Mouse (Mus musculus) hindbrain, embryonic 15.5 days (tissue): ENCODE measurements at regions not wholly inside any gene's neighbourhood (a gene's known extent, or its start where the extent isn't known, plus 50 kb on each side); places are given as distances from the start of the nearest gene placed in this dataset.

ENCODE experiments used
- ATAC-seq: fragments of 200-750 bp; cut with Nextera tagmentation; 2 replicates; pipeline ENCODE4 v1.8.0; 2017; ENCODE audit warnings: low read depth, moderate number of reproducible peaks, moderate TSS enrichment; ENCODE audit not compliant: low FRiP score
- H3K27ac ChIP-seq: fragments of 300-500 bp; sonication (generic); replicated peaks from 2 replicates; pipeline ENCODE4 v1.5.1; 2015; ENCODE audit warnings: mild to moderate bottlenecking, inconsistent platforms
- H3K27me3 ChIP-seq: fragments of 300-500 bp; sonication (generic); 2 replicates; pipeline ENCODE4 v1.6.1; 2015; ENCODE audit warnings: control low read depth, inconsistent platforms
- H3K36me3 ChIP-seq: fragments of 300-500 bp; sonication (generic); 2 replicates; pipeline ENCODE4 v1.6.1; 2015; ENCODE audit warnings: control low read depth, inconsistent platforms
- H3K4me1 ChIP-seq: fragments of 300-500 bp; sonication (generic); replicated peaks from 2 replicates; pipeline ENCODE4 v1.6.1; 2015; ENCODE audit warnings: control low read depth, inconsistent platforms
- H3K4me2 ChIP-seq: fragments of 300-500 bp; sonication (generic); 2 replicates; pipeline ENCODE4 v1.6.1; 2015; ENCODE audit warnings: moderate library complexity, mild to moderate bottlenecking, inconsistent platforms
- H3K4me3 ChIP-seq: fragments of 300-500 bp; sonication (generic); 2 replicates; pipeline ENCODE4 v1.5.1; 2015; ENCODE audit warnings: mild to moderate bottlenecking, inconsistent platforms
- H3K9ac ChIP-seq: fragments of 300-500 bp; sonication (generic); 2 replicates; pipeline ENCODE4 v1.6.1; 2015; ENCODE audit warnings: inconsistent platforms
- H3K9me3 ChIP-seq: fragments of 300-500 bp; sonication (generic); 2 replicates; pipeline ENCODE4 v1.6.1; 2016; ENCODE audit warnings: control low read depth, inconsistent platforms
- WGBS: fragments of 180-500 bp; shearing (Covaris S2); methylation state at CpG from one replicate; pipeline ENCODE4 v1.1.7; 2015; 5-methylcytosine and 5-hydroxymethylcytosine counted together

GRCm38 (mm10) chr12:39711807-39712206, 326.0 kb downstream of the Arl4a start:
- Histone ChIP-seq H3K27ac (no peak overlapping the region), H3K9me3 (no peaks in the 10 kb centered on the region), H3K36me3 (no peaks in the 10 kb centered on the region), H3K9ac (no peak overlapping the region), H3K4me3 (no peak overlapping the region), H3K27me3 (no peaks in the 10 kb centered on the region), H3K4me2 (no peak overlapping the region), H3K4me1 (peaks cover 4% of the 10 kb centered on the region)
- 81% methylated on average over 1 of the region's 1 CpGs for WGBS
- ATAC-seq = no peak

GRCm38 (mm10) chr12:39709850-39710249, 328.0 kb downstream of the Arl4a start:
- 86% methylated on average over 5 of the region's 5 CpGs for WGBS

GRCm38 (mm10) chr12:39697182-39697581, 340.6 kb downstream of the Arl4a start:
- H3K9me3 ChIP-seq = no peaks in the 10 kb centered on the region
- H3K36me3 ChIP-seq = no peaks in the 10 kb centered on the region
- H3K4me3 ChIP-seq = no peak overlapping the region
- no peaks in the 10 kb centered on the region for H3K27me3 ChIP-seq
- H3K27ac ChIP-seq = no peak overlapping the region
- no peak overlapping the region for H3K4me2 ChIP-seq
- no peaks in the 10 kb centered on the region for H3K4me1 ChIP-seq
- ATAC-seq = no peak
- WGBS = 69% methylated on average over 3 of the region's 3 CpGs
- no peak overlapping the region for H3K9ac ChIP-seq

More at GRCm38 (mm10) chr12:39709850-39710249, 328.0 kb downstream of the Arl4a start:
- ATAC-seq = no peak
- Histone ChIP-seq H3K9ac (no peak overlapping the region), H3K4me2 (no peak overlapping the region), H3K27me3 (no peaks in the 10 kb centered on the region), H3K36me3 (no peaks in the 10 kb centered on the region), H3K9me3 (no peaks in the 10 kb centered on the region), H3K4me3 (no peak overlapping the region), H3K27ac (no peak overlapping the region), H3K4me1 (no peaks in the 10 kb centered on the region)

- no peak overlapping the region for H3K4me2 ChIP-seq
- no peaks in the 10 kb centered on the region for H3K36me3 ChIP-seq
- H3K27me3 ChIP-seq = no peaks in the 10 kb centered on the region
- WGBS = 85% methylated on average over 1 of the region's 1 CpGs
- no peak overlapping the region for H3K9ac ChIP-seq
- H3K4me3 ChIP-seq = no peak overlapping the region
- no peak overlapping the region for H3K27ac ChIP-seq
- H3K9me3 ChIP-seq = no peaks in the 10 kb centered on the region
- H3K4me1 ChIP-seq = no peaks in the 10 kb centered on the region
- no peak for ATAC-seq
Observed at GRCm38 (mm10) chr12:39695322-39695721, 342.5 kb downstream of the Arl4a start.

- Histone ChIP-seq H3K4me3 (no peak overlapping the region), H3K27ac (no peak overlapping the region), H3K27me3 (no peaks in the 10 kb centered on the region), H3K9me3 (no peaks in the 10 kb centered on the region), H3K9ac (no peak overlapping the region), H3K4me2 (no peak overlapping the region), H3K36me3 (no peaks in the 10 kb centered on the region), H3K4me1 (no peaks in the 10 kb centered on the region)
- no peak for ATAC-seq
- WGBS = 33% methylated on average over 2 of the region's 2 CpGs
Observed at GRCm38 (mm10) chr12:39692043-39692442, 345.8 kb downstream of the Arl4a start.

- Histone ChIP-seq H3K27ac (no peak overlapping the region), H3K36me3 (no peaks in the 10 kb centered on the region), H3K9me3 (no peaks in the 10 kb centered on the region), H3K9ac (no peak overlapping the region), H3K4me3 (no peak overlapping the region), H3K4me2 (no peak overlapping the region), H3K27me3 (no peaks in the 10 kb centered on the region), H3K4me1 (no peaks in the 10 kb centered on the region)
- ATAC-seq = no peak
Observed at GRCm38 (mm10) chr12:39685399-39685798, 352.4 kb downstream of the Arl4a start.

- no peak for ATAC-seq
- H3K4me3 ChIP-seq = no peak overlapping the region
- WGBS = 55% methylated on average over 1 of the region's 1 CpGs
Observed at GRCm38 (mm10) chr12:39682121-39682520, 355.7 kb downstream of the Arl4a start.

GRCm38 (mm10) chr12:39675608-39676007, 362.2 kb downstream of the Arl4a start:
- 93% methylated on average over 2 of the region's 2 CpGs for WGBS
- no peak overlapping the region for H3K9ac ChIP-seq
- H3K27ac ChIP-seq = no peak overlapping the region
- H3K27me3 ChIP-seq = no peaks in the 10 kb centered on the region
- H3K4me3 ChIP-seq = no peak overlapping the region
- H3K4me1 ChIP-seq = no peaks in the 10 kb centered on the region
- no peaks in the 10 kb centered on the region for H3K36me3 ChIP-seq
- no peaks in the 10 kb centered on the region for H3K9me3 ChIP-seq
- H3K4me2 ChIP-seq = no peak overlapping the region
- no peak for ATAC-seq

More at GRCm38 (mm10) chr12:39682121-39682520, 355.7 kb downstream of the Arl4a start:
- H3K27ac ChIP-seq = no peak overlapping the region
- H3K4me2 ChIP-seq = no peak overlapping the region
- no peaks in the 10 kb centered on the region for H3K36me3 ChIP-seq
- H3K9ac ChIP-seq = no peak overlapping the region
- no peaks in the 10 kb centered on the region for H3K9me3 ChIP-seq
- H3K27me3 ChIP-seq = no peaks in the 10 kb centered on the region
- no peaks in the 10 kb centered on the region for H3K4me1 ChIP-seq

- H3K9ac ChIP-seq = no peak overlapping the region
- H3K9me3 ChIP-seq = no peaks in the 10 kb centered on the region
- no peaks in the 10 kb centered on the region for H3K27me3 ChIP-seq
- ATAC-seq = no peak
- H3K36me3 ChIP-seq = no peaks in the 10 kb centered on the region
- WGBS = 23% methylated on average over 2 of the region's 2 CpGs
- no peak overlapping the region for H3K4me3 ChIP-seq
- H3K4me1 ChIP-seq = no peaks in the 10 kb centered on the region
- no peak overlapping the region for H3K27ac ChIP-seq
- no peak overlapping the region for H3K4me2 ChIP-seq
Observed at GRCm38 (mm10) chr12:39667701-39668100, 370.1 kb downstream of the Arl4a start.

- H3K9me3 ChIP-seq = no peaks in the 10 kb centered on the region
- no peak overlapping the region for H3K9ac ChIP-seq
- ATAC-seq = peak; percentile 80; the same call in 1 of the 2 replicates
- H3K4me2 ChIP-seq = no peak overlapping the region
- WGBS = 16% methylated on average over 4 of the region's 4 CpGs
- no peaks in the 10 kb centered on the region for H3K4me1 ChIP-seq
- H3K27ac ChIP-seq = no peak overlapping the region
- H3K4me3 ChIP-seq = no peak overlapping the region
- no peaks in the 10 kb centered on the region for H3K36me3 ChIP-seq
- H3K27me3 ChIP-seq = no peaks in the 10 kb centered on the region
Observed at GRCm38 (mm10) chr12:39665448-39665847, 372.4 kb downstream of the Arl4a start.

GRCm38 (mm10) chr12:39660420-39660819, 377.4 kb downstream of the Arl4a start:
- H3K4me3 ChIP-seq = no peak overlapping the region
- no peak overlapping the region for H3K27ac ChIP-seq
- ATAC-seq = no peak
- H3K27me3 ChIP-seq = no peaks in the 10 kb centered on the region
- no peaks in the 10 kb centered on the region for H3K4me1 ChIP-seq
- no peak overlapping the region for H3K4me2 ChIP-seq
- H3K9me3 ChIP-seq = no peaks in the 10 kb centered on the region
- H3K9ac ChIP-seq = no peak overlapping the region
- H3K36me3 ChIP-seq = no peaks in the 10 kb centered on the region
- 47% methylated on average over 4 of the region's 4 CpGs for WGBS

GRCm38 (mm10) chr12:39656606-39657005, 381.2 kb downstream of the Arl4a start:
- H3K4me2 ChIP-seq = no peak overlapping the region
- no peaks in the 10 kb centered on the region for H3K27me3 ChIP-seq
- H3K36me3 ChIP-seq = no peaks in the 10 kb centered on the region
- H3K4me3 ChIP-seq = no peak overlapping the region
- H3K9me3 ChIP-seq = no peaks in the 10 kb centered on the region
- no peak overlapping the region for H3K9ac ChIP-seq
- no peaks in the 10 kb centered on the region for H3K4me1 ChIP-seq
- H3K27ac ChIP-seq = no peak overlapping the region
- ATAC-seq = no peak

- Histone ChIP-seq H3K9me3 (no peaks in the 10 kb centered on the region), H3K9ac (no peak overlapping the region), H3K4me1 (no peaks in the 10 kb centered on the region), H3K4me3 (no peak overlapping the region), H3K27ac (no peak overlapping the region), H3K27me3 (no peaks in the 10 kb centered on the region), H3K4me2 (no peak overlapping the region), H3K36me3 (no peaks in the 10 kb centered on the region)
- no peak for ATAC-seq
Observed at GRCm38 (mm10) chr12:39648952-39649351, 388.9 kb downstream of the Arl4a start.
